Mouse (Mus musculus): ENCODE data around the gene Hnrnph3. TPM values are rescaled to one million over a fixed set of nuclear protein-coding genes. Genes with fewer than 3 reads are reported as not detected.
"Not testable (repeated sequence)": the region's sequence is repeated elsewhere in the genome, so short reads cannot be mapped to it uniquely, and the experiment has no call there.

Hnrnph3 gene
- polyA plus RNA-seq (2015; fragmentation: Nextera tagmentation; extraction: Ambion mirVana) = 138 and 139 TPM in 2 replicates

DNA sequence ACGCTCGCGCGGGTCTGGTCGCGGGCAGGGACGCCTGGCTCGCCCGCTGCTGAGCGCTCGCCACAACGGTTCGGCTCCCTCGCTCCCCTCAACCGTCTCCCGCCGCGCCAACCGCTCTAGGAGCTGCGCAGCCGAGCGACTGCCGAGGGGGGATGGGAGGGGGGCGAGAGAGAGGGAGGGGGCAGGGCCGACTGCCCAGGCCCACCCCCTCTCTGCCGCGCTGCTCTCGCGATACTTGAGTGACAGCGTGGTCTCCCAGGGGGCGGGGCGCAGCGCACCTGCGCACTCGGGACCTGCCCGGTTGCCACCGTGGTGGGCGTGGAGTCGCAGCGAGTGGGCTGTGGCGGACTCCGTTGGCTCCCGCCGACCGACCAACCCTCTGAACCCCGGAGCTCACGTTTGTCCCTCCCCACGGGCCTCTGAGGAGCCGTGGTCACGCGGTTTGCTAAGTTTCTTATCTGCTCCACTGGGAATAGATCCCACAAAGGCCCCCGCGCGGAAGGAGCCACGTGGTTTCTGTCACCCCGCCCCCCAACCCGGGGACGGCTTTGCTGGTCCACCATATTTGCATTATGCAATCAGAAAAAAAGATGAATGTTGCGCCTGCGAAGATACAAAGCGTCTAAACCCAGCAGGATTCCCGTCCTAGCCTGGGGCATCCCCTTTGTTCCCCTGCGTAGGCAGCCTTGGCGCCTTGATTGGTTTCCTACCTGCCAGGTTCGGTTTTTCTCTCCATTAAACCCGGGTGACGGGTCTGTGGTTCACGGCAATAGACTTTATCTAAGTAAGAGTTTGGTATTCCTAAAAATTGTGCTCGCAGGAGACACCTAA lies at the start of gene Hnrnph3, which contains the start of gene Pbld2:
Hnrnph3 (minus strand) TSS at position 469 of the 831 bp plus-strand sequence.
Pbld2 (plus strand) TSS at position 567 of the 831 bp plus-strand sequence.
- H3K9ac ChIP-seq = peak within 1 kb of the TSS; percentile 100
- peak within 1 kb of the TSS; percentile 93 for H3K4me3 ChIP-seq
- H3K9me3 ChIP-seq = no peaks in the 10 kb centered on the region
- H3K36me3 ChIP-seq = no peaks in the 10 kb centered on the region
- peak within 1 kb of the TSS; percentile 70 for H3K4me2 ChIP-seq
- peaks cover 42% of the 10 kb centered on the region for H3K4me1 ChIP-seq
- H3K27ac ChIP-seq = peak within 1 kb of the TSS; percentile 100
- under 1% methylated on average over 50 of the region's 69 CpGs for WGBS
- ATAC-seq (ENCODE audit: insufficient number of reproducible peaks, insufficient read depth, low FRiP score, low TSS enrichment, low read depth) = peak; percentile 93
- H3K27me3 ChIP-seq = no peaks in the 10 kb centered on the region

DNA sequence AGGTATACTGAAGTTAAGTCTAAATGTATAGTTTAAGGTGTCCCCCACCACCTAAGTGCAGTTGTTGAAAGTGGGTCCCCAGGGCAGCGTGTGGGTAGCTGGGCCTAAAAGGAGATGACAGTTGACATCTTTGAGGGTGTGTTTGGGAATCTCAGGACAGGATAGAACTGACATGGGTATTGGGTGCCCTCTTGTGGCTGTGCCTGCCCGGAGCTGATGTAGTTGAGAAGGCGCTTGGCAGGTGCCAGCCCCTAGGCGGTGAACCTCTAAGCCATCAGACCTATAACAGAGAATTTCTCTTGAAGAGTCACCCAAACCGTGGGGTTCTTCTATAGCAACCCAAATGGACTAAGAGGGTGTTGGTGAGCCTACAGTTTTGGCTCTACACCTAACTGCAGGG lies 42.0 kb upstream of the Hnrnph3 start:
- ATAC-seq (ENCODE audit: insufficient number of reproducible peaks, insufficient read depth, low FRiP score, low TSS enrichment, low read depth) = no peak
- 5% methylated on average over 5 of the region's 5 CpGs for WGBS

DNA sequence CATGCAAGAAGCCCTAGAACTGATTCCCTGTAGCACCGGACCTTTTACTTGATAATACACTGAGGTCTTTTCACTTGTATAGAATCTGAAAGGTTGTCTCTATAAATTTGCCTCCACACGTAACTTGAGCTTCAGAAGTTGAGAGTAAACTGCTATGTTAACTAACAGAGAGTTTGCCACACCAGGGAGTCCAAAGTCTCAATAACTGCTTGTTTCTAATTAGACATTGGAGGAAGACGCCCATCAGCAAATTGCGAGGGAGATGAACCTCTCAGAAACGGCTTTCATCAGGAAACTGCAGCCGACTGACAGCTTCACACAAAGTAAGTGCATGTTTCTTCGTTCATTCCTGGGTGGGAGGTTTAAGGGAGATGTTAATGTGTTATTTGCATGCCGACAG lies 41.5 kb upstream of the Hnrnph3 start:
- no peaks in the 10 kb centered on the region for H3K4me1 ChIP-seq
- 48% methylated on average over 8 of the region's 8 CpGs for WGBS
- no peak overlapping the region for H3K4me3 ChIP-seq
- H3K9ac ChIP-seq = no peak overlapping the region
- H3K27ac ChIP-seq = no peak overlapping the region
- no peak for ATAC-seq (ENCODE audit: insufficient number of reproducible peaks, insufficient read depth, low FRiP score, low TSS enrichment, low read depth)
- no peaks in the 10 kb centered on the region for H3K9me3 ChIP-seq
- H3K4me2 ChIP-seq = no peak overlapping the region
- no peaks in the 10 kb centered on the region for H3K27me3 ChIP-seq
- H3K36me3 ChIP-seq = no peaks in the 10 kb centered on the region

More for the DNA sequence above, 42.0 kb upstream of the Hnrnph3 start:
- H3K27ac ChIP-seq = no peak overlapping the region
- no peaks in the 10 kb centered on the region for H3K4me1 ChIP-seq
- no peak overlapping the region for H3K9ac ChIP-seq
- H3K4me3 ChIP-seq = no peak overlapping the region
- no peak overlapping the region for H3K4me2 ChIP-seq
- no peaks in the 10 kb centered on the region for H3K36me3 ChIP-seq
- no peaks in the 10 kb centered on the region for H3K9me3 ChIP-seq
- no peaks in the 10 kb centered on the region for H3K27me3 ChIP-seq

DNA sequence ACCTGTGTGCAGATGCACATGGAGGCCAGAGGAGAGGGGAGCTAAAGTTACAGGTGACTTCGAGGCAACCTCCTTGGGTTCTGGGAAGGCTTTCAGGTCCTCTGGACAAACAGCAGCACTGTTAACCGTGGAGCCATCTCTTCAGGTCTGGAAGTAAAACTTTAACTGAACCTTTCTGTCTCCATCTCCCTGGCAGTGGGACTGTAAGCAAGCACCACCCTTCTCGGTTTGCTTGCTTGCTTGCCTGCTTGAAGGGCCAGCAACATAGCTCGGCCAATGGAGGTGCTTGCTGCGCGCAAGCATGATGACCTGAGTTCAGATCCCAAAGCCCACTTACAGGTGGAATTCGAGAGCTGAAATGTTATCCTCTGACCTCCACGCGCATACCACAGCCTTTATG lies 40.5 kb upstream of the Hnrnph3 start:
- 79% methylated on average over 9 of the region's 9 CpGs for WGBS
- no peaks in the 10 kb centered on the region for H3K4me1 ChIP-seq
- no peak overlapping the region for H3K27ac ChIP-seq
- no peaks in the 10 kb centered on the region for H3K27me3 ChIP-seq
- H3K36me3 ChIP-seq = no peaks in the 10 kb centered on the region
- H3K4me3 ChIP-seq = no peak overlapping the region
- no peak for ATAC-seq (ENCODE audit: insufficient number of reproducible peaks, insufficient read depth, low FRiP score, low TSS enrichment, low read depth)
- H3K9me3 ChIP-seq = no peaks in the 10 kb centered on the region
- H3K4me2 ChIP-seq = no peak overlapping the region
- no peak overlapping the region for H3K9ac ChIP-seq

DNA sequence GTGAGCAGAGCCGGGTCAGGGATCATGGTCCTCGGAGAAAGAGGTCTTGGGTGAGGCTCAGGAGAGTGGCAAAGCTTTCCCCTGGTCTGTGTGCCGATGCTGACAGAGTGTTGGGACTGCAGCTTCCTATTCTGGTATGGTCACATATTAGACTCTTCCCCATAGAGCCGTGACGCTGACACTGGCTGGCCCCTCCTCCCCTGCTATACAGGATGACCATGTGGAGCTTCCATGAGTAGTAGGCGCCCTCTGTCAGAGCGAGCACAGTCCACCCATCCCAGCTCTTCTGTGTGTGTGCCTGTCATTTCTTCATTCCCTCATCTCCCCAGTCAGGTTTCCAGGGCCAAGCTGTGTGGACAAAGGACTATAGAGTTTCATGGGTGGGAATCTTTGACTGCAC lies 39.3 kb upstream of the Hnrnph3 start:
- Histone ChIP-seq H3K9ac (no peak overlapping the region), H3K9me3 (no peaks in the 10 kb centered on the region), H3K27ac (no peak overlapping the region), H3K4me2 (no peak overlapping the region), H3K4me3 (no peak overlapping the region), H3K36me3 (no peaks in the 10 kb centered on the region), H3K27me3 (no peaks in the 10 kb centered on the region), H3K4me1 (no peaks in the 10 kb centered on the region)
- 75% methylated on average over 7 of the region's 7 CpGs for WGBS
- no peak for ATAC-seq (ENCODE audit: insufficient number of reproducible peaks, insufficient read depth, low FRiP score, low TSS enrichment, low read depth)

DNA sequence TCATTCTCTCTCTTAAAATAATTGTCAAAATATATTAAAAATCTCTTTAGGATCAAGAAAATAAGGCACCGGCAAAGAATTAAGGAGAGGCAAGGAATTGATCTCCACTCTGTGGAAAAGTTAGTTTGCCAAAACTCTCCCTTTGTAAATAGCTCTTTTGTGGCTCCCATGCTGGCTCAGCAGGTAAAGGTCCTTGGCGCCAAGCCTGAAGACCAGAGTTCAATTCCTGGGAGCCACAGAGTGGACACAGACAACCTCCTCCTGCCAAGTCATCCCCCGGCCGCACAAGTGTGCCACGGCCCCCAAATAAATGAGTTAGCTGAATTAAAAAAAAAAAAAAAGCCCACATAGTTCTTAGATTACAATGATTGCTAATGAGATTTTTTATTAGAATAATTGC lies 38.7 kb upstream of the Hnrnph3 start:
- Histone ChIP-seq H3K27me3 (no peaks in the 10 kb centered on the region), H3K4me3 (no peak overlapping the region), H3K4me2 (no peak overlapping the region), H3K9me3 (no peaks in the 10 kb centered on the region), H3K9ac (no peak overlapping the region), H3K27ac (no peak overlapping the region), H3K36me3 (no peaks in the 10 kb centered on the region), H3K4me1 (no peaks in the 10 kb centered on the region)
- no peak for ATAC-seq (ENCODE audit: insufficient number of reproducible peaks, insufficient read depth, low FRiP score, low TSS enrichment, low read depth)
- 88% methylated on average over 5 of the region's 5 CpGs for WGBS

DNA sequence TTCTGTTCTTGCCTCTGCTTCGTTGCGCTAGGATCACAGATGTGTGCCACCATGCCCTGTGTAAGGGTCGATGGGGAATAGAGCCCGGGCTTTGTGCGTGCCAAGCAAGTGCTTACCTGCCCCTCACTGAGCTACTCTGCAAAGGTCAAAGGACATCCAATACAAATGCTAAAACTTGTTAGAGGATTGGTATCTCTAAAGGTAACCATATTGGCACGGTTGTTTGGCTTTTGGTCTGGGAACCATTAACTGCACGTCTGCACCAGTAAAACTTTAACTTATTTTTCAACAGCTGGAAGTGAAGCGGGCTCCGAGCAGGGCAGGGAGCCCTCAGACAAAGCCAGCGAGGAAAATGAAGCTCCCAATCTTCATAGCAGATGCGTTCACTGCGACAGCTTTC lies 37.2 kb upstream of the Hnrnph3 start:
- H3K27me3 ChIP-seq = no peaks in the 10 kb centered on the region
- H3K4me1 ChIP-seq = no peaks in the 10 kb centered on the region
- no peak for ATAC-seq (ENCODE audit: insufficient number of reproducible peaks, insufficient read depth, low FRiP score, low TSS enrichment, low read depth)
- no peaks in the 10 kb centered on the region for H3K36me3 ChIP-seq
- H3K9me3 ChIP-seq = no peaks in the 10 kb centered on the region
- H3K4me2 ChIP-seq = no peak overlapping the region
- H3K27ac ChIP-seq = no peak overlapping the region
- H3K4me3 ChIP-seq = no peak overlapping the region
- WGBS = 68% methylated on average over 12 of the region's 12 CpGs
- no peak overlapping the region for H3K9ac ChIP-seq

DNA sequence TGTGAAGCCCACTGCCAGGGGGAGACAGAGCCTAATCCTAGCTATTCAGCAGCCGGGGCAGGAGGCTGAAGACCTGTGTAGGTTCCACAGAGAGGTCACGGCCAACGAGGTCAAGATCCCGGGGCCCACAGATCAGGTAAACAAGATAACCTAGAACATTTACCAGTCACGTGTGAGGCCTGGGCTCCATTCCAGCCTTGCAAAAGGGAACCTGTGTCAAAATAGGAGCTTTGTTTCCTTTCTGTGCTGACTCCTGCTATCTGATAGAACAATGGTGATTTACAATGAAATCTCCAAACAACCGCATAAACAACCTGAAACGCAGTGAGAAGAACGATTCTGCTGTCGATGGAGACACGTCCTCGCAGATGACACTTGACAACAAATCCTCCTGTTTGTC lies 36.4 kb upstream of the Hnrnph3 start:
- ATAC-seq (ENCODE audit: insufficient number of reproducible peaks, insufficient read depth, low FRiP score, low TSS enrichment, low read depth) = no peak
- no peaks in the 10 kb centered on the region for H3K4me1 ChIP-seq
- H3K36me3 ChIP-seq = no peaks in the 10 kb centered on the region
- H3K27me3 ChIP-seq = no peaks in the 10 kb centered on the region
- H3K27ac ChIP-seq = no peak overlapping the region
- no peak overlapping the region for H3K4me3 ChIP-seq
- 67% methylated on average over 11 of the region's 11 CpGs for WGBS
- H3K9ac ChIP-seq = no peak overlapping the region
- H3K4me2 ChIP-seq = no peak overlapping the region
- no peaks in the 10 kb centered on the region for H3K9me3 ChIP-seq

DNA sequence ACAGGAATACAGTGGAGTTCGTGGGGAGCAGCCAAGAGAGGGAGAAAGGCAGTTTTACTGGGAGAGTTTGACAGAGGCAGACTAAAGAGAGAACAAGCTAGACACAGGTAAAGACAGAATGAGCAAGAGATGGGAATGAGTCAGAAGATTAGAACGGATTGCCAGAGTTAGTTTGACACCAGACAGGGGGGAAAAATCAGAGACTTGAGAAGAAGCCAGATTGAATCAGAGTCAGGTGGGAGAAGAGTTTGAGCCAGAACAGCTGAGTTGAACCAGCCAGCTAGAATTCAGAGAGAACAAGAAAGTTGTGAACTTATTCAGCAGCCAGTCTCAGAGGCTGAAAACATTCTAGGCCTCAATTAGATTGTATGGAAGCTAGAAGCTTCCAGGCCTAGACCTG lies 35.8 kb upstream of the Hnrnph3 start, which contains the start of gene Pbld1:
Pbld1 (plus strand) TSS at position 301 of the 400 bp plus-strand sequence.
- no peak within 1 kb of the TSS for H3K9ac ChIP-seq
- no peaks in the 10 kb centered on the region for H3K9me3 ChIP-seq
- no peak for ATAC-seq (ENCODE audit: insufficient number of reproducible peaks, insufficient read depth, low FRiP score, low TSS enrichment, low read depth)
- H3K27me3 ChIP-seq = no peaks in the 10 kb centered on the region
- WGBS = 83% methylated on average over 2 of the region's 2 CpGs
- no peak within 1 kb of the TSS for H3K27ac ChIP-seq
- H3K4me2 ChIP-seq = no peak within 1 kb of the TSS
- no peaks in the 10 kb centered on the region for H3K4me1 ChIP-seq
- no peak within 1 kb of the TSS for H3K4me3 ChIP-seq
- no peaks in the 10 kb centered on the region for H3K36me3 ChIP-seq

DNA sequence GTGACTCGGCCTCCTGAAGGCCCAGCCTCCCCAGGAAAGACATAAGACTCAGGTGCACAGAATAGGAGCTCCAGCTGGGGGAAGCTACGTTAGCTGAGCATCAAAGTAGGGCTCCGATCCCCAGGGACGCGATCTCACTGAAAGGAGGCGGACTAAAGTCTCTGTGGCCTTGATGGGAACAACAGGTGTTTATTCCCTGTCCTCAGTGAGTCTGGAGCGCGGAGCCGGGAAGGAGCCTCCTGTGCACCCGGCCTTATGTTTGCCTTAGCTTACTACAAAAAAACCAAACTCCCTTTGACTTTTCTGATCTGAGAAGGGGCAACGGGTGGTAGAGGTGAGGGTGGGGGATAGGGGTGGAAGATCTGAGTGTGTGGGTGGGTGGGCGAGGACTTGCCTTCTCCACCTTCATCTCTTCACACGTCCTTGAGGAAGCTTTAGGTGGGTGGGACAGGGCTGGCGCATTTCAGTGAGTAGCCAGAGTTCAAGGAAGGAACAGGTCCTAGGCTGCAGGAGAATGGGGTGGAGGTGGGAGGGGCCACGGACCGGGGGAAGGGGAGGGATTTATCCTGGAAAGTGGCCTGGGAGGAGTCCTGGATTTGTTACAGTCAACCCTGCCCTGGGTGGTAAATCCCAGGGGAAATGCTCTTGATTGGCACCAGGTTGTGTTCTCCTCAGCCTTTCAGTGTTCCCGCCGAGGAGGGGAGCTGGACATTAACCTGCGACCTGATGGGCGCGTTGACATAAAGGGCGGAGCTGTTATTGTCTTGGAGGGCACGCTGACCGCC lies 33.1 kb upstream of the Hnrnph3 start:
- ATAC-seq (ENCODE audit: insufficient number of reproducible peaks, insufficient read depth, low FRiP score, low TSS enrichment, low read depth) = no peak
- WGBS = 42% methylated on average over 24 of the region's 24 CpGs
- H3K4me2 ChIP-seq = no peak overlapping the region
- H3K27ac ChIP-seq = no peak overlapping the region
- no peaks in the 10 kb centered on the region for H3K36me3 ChIP-seq
- H3K4me3 ChIP-seq = no peak overlapping the region
- H3K9ac ChIP-seq = no peak overlapping the region
- H3K4me1 ChIP-seq = no peaks in the 10 kb centered on the region
- no peaks in the 10 kb centered on the region for H3K27me3 ChIP-seq
- H3K9me3 ChIP-seq = no peaks in the 10 kb centered on the region

DNA sequence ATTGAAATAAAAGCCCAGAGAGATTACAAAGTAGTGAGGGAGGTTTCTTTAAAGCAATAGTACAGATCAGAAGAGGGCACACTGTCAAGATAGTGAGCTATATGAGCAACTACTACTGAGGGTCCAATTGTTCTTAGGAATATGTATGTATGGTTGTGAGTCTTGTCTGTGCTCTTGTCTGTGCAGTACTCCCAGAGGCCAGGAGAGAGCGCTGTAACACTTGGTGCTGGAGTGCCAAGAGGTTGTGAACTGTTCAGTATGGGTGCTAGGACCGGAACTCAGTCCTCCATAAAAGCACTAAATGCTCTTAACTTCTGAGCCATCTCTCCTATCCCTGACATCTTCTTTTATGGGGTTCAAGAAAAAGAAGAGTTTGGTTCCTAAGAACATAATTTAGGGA lies 30.6 kb upstream of the Hnrnph3 start:
- 63% methylated on average over 2 of the region's 2 CpGs for WGBS
- H3K4me1 ChIP-seq = no peaks in the 10 kb centered on the region
- no peak overlapping the region for H3K4me2 ChIP-seq
- no peak overlapping the region for H3K27ac ChIP-seq
- H3K9me3 ChIP-seq = no peaks in the 10 kb centered on the region
- H3K36me3 ChIP-seq = no peaks in the 10 kb centered on the region
- ATAC-seq (ENCODE audit: insufficient number of reproducible peaks, insufficient read depth, low FRiP score, low TSS enrichment, low read depth) = no peak
- H3K9ac ChIP-seq = no peak overlapping the region
- H3K27me3 ChIP-seq = no peaks in the 10 kb centered on the region
- no peak overlapping the region for H3K4me3 ChIP-seq

DNA sequence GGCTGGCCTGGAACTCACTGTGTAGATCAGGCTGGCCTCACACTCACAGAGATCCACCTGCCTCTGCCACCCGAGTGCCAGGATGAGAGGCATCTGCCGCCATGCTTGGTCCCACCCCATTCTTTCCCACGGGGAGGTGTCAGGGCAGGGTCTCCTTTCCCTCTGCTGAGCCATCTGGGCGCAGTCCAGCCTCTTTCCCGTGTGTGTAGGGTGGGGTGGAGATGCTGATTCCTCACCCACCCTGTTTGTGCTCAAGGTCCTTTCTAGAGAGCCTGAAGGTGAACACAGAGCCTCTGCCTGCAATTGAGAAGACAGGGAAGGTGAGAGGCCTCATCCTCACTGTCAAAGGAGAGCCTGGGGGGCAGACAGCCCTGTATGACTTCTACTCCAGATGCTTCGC lies 30.1 kb upstream of the Hnrnph3 start:
- H3K4me3 ChIP-seq, H3K4me1 ChIP-seq: not testable (repeated sequence)
- WGBS = 85% methylated on average over 6 of the region's 6 CpGs

More for the DNA sequence above, 30.1 kb upstream of the Hnrnph3 start:
- not testable (repeated sequence) for ATAC-seq (ENCODE audit: insufficient number of reproducible peaks, insufficient read depth, low FRiP score, low TSS enrichment, low read depth); H3K36me3 ChIP-seq; H3K27ac ChIP-seq; H3K4me2 ChIP-seq; H3K9ac ChIP-seq; H3K9me3 ChIP-seq; H3K27me3 ChIP-seq
